Mouse (Mus musculus): ENCODE results near the gene Gdpd1.

DNA sequence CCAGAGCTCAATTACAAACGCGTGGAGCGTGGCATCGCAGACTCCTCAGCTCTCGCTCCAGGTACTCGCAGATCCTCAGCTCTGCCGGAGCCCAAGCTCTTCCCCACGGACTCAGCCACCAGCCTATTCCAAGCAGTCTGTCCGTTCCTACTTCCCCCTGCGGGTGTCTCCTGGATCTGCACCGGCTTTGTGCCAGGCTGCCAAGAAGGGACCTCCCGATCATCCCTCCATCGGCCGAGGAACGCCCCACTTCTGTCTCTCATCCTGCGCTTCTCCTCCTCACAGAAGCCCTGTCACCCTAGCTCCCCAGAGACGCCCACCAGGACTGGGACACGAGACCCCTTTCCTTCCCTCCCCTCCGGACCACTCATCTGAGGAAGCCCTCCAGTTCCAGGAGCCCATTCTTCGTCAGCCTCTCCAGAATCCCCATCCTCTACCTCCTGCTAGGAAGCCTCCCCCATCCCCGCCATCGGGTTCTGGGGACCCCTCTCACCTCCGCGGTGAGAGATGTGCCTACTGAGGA is 458 bp downstream of the Gdpd1 start:
- TF ChIP-seq CTCF (IDR thresholded peaks at IDR 0.05 in 2 of 3, conservative IDR thresholded peaks at IDR 0.05 in 1 of 3; ENCODE audit: control insufficient read depth in 1 of 3, insufficient read depth in 1 of 3, low read depth in 2 of 3, low read length in 3 of 3, poor library complexity in 1 of 3, severe bottlenecking in 1 of 3) (peak; percentile 30 to 35 (median 32); a peak in 4 of 6 replicates), E2F4 (IDR thresholded peaks at IDR 0.05; ENCODE audit: borderline replicate concordance, low read depth, low read length) (no peak), SMC3 (IDR thresholded peaks at IDR 0.05; ENCODE audit: low read depth, low read length) (peak; percentile 17; the same call in 1 of the 2 replicates), POLR2A (IDR thresholded peaks at IDR 0.05; ENCODE audit: control insufficient read depth in 1 of 2, insufficient read depth in 1 of 2, low read depth in 1 of 2, low read length in 2 of 2, poor library complexity in 1 of 2) (no peak), GATA1 (IDR thresholded peaks at IDR 0.05; ENCODE audit: low read depth, low read length) (no peak), RCOR1 (IDR thresholded peaks at IDR 0.05; ENCODE audit: low read depth, low read length) (no peak), ZNF384 (IDR thresholded peaks at IDR 0.05; ENCODE audit: low read depth, low read length) (no peak), USF1 (IDR thresholded peaks at IDR 0.05; ENCODE audit: low read depth, low read length) (no peak)

All from MEL (cell line).